Mouse (Mus musculus) kidney, adult 11 months (tissue): Measurements from ENCODE around the gene Clns1a.

Experiments
- DNase-seq: peaks from one replicate; pipeline ENCODE4 v3.0.0; 2022

Clns1a gene

DNA sequence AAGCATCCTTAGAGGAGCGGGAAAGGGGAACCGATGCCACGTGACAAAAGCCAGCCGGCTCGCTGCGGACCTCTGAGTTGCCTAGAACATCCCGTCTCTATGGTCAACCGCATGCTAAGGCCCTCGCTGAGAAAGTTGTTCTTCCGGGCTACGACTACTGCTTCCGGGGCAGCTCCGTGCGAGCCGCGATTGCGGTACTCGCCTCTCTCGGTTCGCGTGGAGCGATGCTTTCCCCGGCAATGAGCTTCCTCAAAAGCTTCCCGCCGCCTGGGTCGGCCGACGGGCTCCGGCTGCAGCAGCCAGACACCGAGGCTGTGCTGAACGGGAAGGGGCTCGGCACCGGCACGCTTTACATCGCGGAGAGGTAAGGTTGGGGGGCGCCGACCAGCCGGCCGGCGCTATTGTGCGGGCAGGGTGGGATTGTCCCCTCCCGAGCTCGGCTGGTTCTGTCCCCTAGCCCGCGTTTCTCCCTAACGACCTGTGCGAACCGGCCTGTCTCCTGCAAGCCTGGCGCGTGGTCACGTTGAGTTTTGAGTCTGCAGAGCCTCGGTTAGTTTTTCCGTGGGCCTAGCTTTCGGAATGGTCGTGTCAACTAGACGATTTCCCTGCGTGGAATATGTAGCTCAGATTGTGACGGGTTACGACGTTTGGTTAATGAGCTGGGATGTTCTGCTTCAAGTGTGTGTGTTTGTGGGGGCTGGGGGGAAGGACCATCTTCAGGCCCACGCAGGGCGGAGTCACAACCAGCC, at the start of gene Clns1a:
Gene Clns1a, plus strand, starts transcription at position 129 of the 749 bp plus-strand sequence.
- DNase-seq: peak; percentile 88

DNA sequence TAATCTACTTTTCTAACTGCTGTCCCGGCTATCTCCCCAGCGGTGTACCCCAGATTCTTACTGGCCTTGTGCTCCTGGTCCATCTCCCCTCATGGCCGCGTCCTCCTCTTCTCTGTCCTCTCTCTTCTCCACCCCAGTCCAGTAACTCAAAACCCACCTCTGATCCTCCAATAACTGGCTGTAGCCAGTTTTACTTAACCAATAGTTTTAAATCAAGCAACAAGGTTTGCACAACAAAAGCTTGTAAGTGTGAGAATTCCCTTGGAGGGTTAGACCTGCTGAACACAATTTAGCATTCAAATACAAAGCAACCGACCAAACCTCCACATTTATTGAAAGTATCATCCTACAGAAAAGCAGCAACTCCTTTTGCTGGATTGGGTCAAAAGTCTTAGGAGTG, 48.8 kb upstream of the Clns1a start:
- no peak for DNase-seq

DNA sequence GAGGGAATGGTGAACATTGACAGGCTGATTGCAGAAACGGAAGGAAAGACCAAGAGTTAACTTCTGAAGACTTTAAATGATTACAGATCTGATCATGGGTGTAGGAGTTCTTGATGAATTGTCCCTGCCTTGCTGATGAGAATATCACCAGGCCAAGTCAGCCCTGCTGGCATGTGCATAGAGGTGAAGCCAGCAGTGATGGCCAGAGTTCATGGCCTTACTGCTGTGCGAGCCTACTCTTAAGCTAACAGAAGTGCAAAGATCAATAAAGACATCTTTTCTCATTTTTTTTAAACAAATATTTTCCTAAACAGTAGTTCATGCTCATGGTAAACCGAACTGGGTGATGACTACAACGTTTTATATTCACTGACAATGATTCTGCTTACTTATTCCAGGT, 45.7 kb upstream of the Clns1a start:
- no peak for DNase-seq

DNA sequence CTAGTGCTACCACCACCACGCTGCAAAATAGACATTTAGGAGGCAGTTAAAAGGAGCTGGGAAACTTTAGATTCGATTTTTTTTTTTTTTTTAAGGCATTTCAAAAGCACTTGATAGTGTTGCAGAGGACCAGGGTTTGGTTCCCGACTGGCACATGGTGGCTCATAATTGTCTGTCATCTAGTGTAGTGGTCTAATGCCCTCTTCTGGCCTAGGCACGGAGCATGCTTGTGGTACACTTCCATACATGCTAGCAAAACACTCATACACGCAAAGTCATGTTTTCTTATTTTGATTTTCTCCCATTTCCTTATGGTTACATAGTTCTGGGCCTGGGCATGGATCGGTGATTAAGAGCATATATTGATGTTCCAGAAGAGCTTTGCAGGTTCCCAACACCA, 40.3 kb upstream of the Clns1a start:
- DNase-seq: no peak

DNA sequence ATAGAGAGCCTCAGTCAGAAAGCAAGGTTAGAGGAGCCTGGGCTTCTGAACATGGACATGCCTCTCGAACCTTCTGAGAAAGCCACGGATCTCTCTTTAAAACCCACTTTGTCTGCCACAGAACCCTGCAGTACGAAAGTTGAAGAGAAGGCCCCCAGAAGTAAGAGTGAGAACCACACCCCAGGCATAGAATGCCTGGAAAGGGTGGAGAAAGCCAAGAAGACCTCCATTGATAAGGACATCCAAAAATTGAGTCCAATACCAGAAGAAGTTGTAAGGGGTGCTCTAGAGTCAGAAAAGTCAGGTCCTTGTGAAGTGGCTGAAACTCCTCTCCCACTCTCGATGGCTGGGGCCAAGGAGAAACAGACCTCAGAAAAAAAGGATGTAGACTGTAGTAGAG, 34.8 kb upstream of the Clns1a start:
- no peak for DNase-seq

DNA sequence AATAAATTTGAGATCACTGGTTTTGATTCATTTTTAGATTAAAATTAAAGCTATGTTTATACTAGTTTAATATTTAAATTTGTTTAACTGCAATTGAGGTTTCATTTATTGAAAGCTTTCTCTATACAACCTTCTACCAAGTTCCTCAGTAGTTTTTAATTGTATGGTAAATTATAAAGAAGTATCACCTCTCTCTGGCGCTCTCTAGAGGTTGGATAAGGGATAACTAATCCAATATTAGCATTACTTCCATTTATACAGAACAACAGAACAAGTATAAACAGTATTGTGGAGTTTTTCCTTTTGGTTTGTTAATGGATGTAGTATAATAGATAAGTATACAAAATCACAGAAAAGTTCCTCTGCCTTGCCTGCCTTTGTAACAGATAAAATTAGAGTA, 17.2 kb upstream of the Clns1a start:
- DNase-seq: no peak

DNA sequence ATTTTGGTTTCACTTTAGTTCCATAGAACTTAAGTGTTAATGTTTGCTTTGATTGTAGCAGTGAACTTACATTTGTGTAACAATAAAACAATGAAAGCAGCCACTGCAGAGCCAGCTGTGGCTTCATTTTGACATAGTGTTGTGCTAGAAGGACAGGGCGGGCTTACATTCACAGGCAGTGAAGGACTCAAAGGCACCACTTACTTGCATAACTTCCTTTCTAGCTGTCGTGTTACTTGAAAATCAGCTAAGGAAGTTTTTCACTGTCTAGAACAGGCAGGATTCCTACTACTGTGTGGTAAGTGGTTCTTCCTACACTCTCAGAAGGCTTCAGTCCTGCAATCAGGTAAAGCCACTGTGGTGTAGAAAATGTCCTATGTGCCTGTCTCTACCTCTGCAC, 8.6 kb upstream of the Clns1a start:
- no peak for DNase-seq

DNA sequence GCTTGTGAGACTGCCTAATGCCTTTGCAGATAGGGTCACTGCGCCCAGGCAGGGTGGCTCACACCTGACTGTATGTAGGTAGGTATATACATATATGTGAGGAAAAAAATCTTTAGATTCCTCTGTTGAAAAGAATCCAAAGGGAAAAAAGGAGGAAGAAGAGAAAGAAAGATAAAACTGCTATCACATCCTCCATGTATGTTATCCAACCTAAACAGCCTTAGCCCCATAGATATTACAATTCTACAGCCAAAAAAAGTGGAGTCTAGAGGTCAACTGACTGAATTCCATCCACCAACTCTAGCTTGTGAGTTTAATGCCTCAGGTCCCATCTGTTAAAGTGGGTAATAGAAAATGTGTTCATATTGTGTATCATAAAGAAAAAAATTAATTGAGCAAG, 993 bp upstream of the Clns1a start:
- DNase-seq: no peak

DNA sequence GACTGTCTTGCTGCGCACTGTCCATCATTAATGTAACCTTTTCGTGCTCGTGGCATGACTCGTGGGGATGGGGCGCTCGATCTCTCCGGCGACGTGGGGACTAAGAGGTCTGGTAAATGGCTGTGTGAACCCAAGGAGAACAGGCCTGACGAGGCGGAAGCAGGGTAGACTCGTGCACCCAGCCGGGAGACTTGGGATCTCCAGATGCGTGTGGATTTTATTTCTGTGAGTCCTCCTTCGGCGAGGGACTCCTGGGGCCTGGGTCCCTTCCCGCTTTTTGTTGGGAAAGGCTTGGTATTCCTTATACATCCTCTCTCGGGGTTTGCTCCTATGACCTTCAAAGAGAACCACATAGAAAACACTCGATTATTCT, 315 bp upstream of the Clns1a start:
- DNase-seq: no peak

DNA sequence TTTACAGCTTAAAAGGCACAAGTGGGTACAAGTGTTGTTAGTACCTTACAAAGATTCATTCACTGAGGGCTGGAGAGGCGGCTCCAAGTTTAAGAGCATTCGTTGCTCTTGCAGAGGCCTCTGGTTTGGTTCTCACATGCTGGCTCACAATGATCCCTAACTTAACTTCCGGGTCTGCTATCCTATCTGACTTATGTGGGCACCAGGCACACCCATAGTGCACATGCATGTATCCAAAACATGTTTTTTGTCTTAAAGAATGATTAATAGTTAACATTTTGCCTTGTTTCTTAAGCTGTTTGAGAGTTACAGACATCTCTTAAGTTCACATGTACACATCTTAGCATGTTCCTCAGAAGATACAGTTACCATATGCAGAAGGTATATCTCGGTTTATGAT, 3.7 kb downstream of the Clns1a start:
- no peak for DNase-seq

DNA sequence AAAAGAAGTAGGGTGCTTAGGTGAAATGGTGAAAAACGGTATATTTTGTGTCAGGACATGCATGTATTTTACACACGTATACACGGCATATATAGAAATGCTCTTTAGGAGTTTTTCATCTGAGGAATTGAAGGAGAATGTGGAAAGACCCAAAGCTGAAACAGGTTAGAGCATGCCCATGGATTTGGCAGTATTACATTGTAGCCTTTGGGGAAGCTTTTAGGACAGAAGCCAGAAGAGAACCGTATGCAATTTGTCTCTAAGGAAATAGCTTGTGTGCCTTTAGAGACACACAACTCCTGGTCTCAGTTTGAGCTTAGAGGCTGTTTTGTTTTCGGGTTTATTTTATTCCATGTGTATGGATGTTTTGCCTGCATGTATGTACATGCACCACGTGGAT, 4.7 kb downstream of the Clns1a start:
- DNase-seq: no peak

DNA sequence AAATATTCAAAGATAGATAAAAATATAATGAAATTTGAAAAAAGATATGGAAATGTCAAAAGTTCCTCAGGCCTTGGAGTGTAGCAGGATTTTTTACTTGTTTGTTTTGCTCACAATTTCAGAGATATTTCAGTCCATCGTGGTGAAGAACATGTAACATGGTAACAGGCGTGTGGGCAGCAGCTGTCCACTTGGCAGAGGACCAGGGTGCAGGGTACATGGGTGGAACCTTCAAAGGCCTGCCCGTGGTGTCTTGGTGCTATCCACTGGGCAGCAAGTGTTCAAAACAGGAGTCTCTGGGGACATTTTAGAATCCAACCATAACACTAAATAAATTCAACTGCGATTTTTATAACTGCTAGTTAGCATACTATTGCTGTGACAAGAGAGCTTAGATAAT, 10.7 kb downstream of the Clns1a start:
- peak; percentile 14 for DNase-seq

DNA sequence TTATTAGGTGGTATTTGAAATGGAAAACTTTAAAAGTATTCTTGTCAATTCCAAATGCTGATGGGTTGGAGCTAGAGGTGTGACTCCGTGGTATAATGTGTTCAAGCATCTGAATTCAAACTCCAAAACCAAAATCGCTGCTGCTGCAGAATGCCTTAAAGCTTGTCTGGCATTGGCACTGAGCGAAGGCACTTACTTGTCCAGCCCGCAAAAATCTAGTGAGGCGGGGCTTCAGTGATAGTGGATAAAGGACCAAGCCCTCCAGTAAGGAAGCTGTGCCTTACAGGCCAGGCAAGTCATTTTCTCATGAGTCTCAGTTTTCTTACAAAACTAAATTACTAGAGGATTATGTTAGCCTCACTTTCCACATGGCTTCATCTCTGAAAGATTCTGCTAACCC, 11.4 kb downstream of the Clns1a start:
- DNase-seq: no peak

DNA sequence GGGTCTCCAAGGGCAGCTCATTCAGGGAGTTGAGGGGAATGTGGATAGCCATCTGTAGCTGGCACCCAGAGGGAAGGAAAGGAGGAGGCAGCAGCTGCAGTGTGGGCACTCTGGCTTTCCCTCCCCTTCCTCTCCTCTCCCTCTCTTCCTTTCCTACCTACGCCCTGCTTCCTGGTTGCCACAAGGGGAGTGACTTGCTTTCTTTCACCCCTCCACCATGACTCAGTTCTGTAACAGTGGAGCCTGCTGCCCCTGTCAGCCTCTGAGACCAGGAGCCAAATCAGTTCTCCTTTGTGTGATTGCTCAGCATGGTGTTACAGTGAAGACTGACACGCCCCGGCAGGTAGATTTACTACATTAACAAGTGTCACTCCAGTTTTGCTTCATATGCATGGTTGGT, 12.8 kb downstream of the Clns1a start:
- DNase-seq: no peak

DNA sequence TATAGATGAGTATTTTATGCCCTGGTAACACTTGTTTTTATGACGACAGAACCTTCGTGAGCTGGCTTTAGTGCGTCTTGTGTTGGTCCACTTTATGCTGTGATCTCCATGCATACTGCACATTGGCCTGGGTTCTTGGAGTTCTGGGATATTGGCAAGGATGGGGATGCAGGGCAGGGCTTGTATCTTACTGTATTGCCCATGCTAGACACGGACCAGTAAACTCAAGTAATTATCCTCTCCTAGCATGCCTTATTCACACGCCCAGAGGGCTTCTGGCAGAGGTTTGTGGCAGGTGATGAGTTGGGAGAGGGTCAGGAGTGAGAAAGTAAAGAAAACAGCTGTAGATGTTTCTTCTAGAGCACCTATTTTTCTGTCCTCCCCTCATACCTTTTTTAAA, 18.2 kb downstream of the Clns1a start:
- no peak for DNase-seq

DNA sequence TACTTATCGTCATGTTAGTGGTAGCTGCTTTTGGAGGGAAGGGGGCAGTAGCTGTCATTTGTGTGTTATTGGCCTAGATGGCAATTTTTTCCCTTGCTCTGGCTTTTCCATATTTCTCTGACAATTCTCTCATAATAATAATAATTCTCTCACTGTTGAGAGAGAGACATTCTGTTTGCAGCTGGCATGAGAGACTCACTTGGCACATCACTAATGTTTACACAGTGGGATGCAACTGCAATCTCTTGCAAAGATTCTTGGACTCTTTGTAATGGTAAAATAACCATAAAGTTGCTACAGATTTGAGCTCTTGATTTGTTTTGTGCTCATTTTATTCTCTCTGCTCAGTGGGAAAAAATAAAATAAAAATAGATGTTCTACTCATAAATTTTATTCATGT, 20.9 kb downstream of the Clns1a start:
- no peak for DNase-seq

DNA sequence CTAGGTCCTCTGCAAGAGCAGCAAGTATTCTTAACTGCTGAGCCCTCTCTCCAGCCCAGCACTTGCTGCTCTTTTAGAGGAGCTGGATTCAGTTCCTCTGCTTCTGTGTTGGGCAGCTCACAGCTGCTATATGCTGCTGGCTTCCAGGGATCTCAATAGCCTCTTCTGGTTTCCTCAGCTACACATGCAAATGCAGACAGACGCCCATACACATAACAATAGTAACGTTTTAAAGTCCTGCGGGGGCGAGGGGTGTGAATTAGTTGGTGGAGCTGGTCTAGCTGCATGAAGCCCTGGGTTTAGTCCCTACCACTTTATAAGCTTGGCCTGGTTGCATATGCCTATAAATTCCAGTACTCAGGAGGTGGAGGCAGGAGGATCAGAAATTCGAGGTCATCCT, 22.6 kb downstream of the Clns1a start:
- DNase-seq: no peak

DNA sequence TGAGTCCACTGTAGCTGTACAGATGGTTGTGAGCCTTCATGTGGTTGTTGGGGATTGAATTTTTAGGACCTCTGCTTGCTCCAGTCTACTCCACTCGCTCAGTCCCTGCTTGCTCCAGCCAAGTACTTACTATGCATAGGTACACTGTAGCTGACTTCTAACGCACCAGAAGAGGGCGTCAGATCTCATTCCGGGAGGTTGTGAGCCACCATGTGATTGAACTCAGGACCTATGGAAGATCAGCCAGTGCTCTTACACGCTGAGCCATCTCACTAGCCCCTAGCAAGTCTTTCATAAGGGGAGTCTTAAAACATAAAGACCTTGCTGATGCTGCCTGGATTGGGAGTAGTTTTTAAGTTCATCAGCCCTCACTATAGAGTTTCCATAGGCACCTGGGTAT, 23.7 kb downstream of the Clns1a start:
- DNase-seq: no peak

DNA sequence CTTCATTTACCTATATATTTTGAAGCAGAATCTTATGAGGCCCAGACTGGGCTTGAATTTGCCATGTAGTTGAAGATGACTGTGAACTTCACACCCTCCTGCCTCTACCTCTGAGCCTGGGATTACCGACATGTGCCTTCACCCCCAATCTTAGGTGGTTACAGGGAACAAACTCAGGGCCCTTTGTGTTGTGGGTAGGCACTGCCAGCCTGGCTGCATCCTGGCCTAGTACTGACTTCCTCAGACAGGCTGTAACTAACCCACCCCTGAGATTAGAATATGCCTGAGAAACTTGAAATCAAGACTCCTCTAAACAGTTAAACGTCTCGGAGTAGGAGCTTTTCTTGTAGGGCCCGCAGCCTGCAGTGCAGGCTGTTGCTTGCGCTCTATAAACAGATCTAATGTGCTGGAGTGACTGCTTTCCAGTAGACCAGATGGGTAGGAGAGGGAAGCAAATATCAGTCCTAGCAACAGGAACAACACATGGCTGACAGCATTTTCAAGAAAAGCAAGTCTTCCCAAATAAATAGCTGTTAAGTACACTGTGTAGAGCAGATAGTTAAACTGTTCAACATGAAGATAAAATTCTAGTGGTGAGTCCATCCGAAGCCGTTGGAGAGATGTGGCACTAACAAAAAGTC, 26.0 kb downstream of the Clns1a start:
- DNase-seq: no peak

DNA sequence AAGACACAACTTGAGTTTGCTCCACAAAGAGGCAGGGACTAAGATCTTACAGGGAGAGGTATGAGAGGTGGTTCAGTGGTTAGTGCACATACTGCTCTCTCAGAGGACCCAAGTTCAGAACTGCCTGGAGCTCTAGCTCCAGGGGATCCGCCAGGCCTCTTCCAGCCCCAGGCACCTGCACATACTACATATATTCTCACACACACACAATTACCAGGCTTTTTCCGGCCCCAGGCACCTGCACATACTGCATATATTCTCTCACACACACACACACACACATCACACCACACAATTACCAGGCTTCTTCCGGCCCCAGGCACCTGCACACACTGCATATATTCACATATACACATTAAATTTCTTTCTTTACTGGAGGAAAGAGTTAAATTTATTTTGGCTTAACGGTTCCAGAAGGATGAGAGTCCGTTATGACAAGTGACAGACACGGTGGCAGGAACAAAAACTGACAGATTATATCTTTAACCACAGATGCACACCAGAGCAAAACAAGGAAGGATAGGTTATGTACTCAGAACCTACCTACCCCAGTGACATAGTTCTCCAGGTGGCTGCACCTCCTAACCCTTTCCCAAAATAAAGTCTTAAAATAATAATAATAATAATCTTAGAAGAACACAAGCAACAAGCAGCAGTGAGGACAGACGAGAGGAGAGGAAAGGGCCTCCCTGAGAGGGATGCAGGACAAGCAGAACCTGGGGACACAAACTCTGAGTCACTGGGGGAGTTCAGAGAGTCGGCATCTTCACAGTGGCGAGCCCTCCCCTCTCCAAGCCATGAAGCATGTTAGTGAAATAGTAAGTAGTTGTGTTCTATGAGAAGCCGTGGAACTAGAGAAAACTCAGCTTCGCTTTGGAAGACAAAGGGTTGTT, 27.5 kb downstream of the Clns1a start:
- DNase-seq: no peak

DNA sequence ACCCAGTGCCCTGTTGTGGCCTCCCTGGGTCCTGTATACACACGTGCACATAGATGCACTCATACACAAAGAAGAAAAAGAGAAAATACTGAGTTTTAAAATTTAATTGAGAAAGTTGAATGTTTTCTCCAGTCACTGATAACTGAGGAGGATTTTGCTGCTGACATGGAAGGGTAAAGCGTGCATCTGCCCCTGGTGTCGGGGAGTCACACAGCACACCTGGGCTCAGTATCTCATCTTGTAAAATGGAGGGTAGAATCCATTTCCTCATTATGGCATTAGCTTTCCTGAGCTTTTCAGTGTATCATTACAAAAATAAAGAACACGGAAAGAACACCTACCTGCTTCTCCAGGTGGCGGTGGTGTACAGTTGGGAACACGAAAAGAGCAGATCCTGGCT, 29.0 kb downstream of the Clns1a start:
- no peak for DNase-seq

DNA sequence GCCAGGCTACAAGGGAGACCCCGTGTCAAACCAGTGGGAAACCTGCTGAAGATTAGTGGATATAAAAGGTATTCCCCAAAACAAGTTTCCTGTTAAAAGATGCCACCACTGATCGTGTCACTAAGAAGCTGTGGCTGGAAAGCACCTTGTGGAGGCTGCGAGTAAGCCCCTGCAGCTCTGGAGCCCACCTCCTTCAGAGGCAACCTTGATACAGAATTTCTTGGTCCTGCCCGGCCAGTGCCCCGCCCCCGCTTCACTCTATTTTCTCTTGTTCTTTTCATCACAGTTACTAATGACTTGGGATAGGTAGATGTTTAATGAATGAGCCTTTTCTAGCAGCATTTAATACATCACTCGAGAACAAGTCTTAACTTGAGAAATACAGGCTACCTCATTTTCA, 29.6 kb downstream of the Clns1a start:
- DNase-seq: no peak

DNA sequence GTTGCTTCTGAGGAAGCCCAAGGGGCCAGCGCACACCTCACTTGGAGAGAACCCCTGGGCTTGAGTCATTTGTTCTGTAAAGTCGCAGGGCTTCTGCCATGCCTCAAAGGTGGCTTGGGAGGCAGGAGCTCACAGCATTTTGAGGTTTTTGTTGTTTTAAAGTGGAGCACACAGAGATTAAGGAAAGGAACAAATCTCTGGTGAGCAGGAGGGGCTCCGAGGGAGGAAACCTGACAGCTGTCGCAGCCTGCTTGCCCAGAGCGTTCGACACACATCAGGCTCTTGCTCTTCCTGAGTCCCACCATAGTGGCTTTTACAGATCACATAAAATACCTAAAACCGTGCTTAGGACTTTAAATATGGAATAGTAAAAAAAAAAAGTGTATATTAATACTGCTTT, 30.3 kb downstream of the Clns1a start:
- DNase-seq: no peak
